Mouse (Mus musculus) fat pad, adult 2 months (tissue): ENCODE data around the gene Oxt.
"Not testable (repeated sequence)": the region's sequence is repeated elsewhere in the genome, so short reads cannot be mapped to it uniquely, and the experiment has no call there.

Experiments used
- DNase-seq: peaks from one replicate; pipeline ENCODE4 v3.0.0-alpha.2; 2011; ENCODE audit warnings: low read depth, low spot score; ENCODE audit errors: extremely low read depth

The Oxt gene

GRCm38 (mm10) chr2:130575873-130576272 lies at the start of gene Oxt:
Gene Oxt (plus strand): TSS chr2:130576173.
- DNase-seq: no peak

- no peak for DNase-seq
Observed at GRCm38 (mm10) chr2:130528457-130528856, 47.5 kb upstream of the Oxt start.

GRCm38 (mm10) chr2:130529290-130529689 lies 46.7 kb upstream of the Oxt start:
- no peak for DNase-seq

GRCm38 (mm10) chr2:130529925-130530324 lies 46.0 kb upstream of the Oxt start:
- DNase-seq: no peak

GRCm38 (mm10) chr2:130532201-130532600 lies 43.8 kb upstream of the Oxt start:
- no peak for DNase-seq

- DNase-seq: no peak
Observed at GRCm38 (mm10) chr2:130535017-130535416, 41.0 kb upstream of the Oxt start.

GRCm38 (mm10) chr2:130536890-130537289 lies 39.1 kb upstream of the Oxt start:
- no peak for DNase-seq

- no peak for DNase-seq
Observed at GRCm38 (mm10) chr2:130538876-130539546, 37.0 kb upstream of the Oxt start.

GRCm38 (mm10) chr2:130540266-130540665 lies 35.7 kb upstream of the Oxt start:
- DNase-seq: no peak

GRCm38 (mm10) chr2:130546957-130547356 lies 29.0 kb upstream of the Oxt start:
- no peak for DNase-seq

- DNase-seq: no peak
Observed at GRCm38 (mm10) chr2:130554841-130555240, 21.1 kb upstream of the Oxt start.

GRCm38 (mm10) chr2:130556292-130556691 lies 19.7 kb upstream of the Oxt start:
- no peak for DNase-seq

GRCm38 (mm10) chr2:130557462-130557861 lies 18.5 kb upstream of the Oxt start:
- no peak for DNase-seq

GRCm38 (mm10) chr2:130558015-130558414 lies 18.0 kb upstream of the Oxt start:
- no peak for DNase-seq

GRCm38 (mm10) chr2:130563212-130564055 lies 12.5 kb upstream of the Oxt start, which contains the start of gene Mrps26:
Gene Mrps26 (plus strand): TSS chr2:130563742.
- peak; percentile 55 for DNase-seq

- no peak for DNase-seq
Observed at GRCm38 (mm10) chr2:130564063-130564462, 11.9 kb upstream of the Oxt start.

- no peak for DNase-seq
Observed at GRCm38 (mm10) chr2:130564983-130565382, 11.0 kb upstream of the Oxt start.

- no peak for DNase-seq
Observed at GRCm38 (mm10) chr2:130568921-130569320, 7.1 kb upstream of the Oxt start.

GRCm38 (mm10) chr2:130569926-130570325 lies 6.0 kb upstream of the Oxt start:
- no peak for DNase-seq

- DNase-seq: no peak
Observed at GRCm38 (mm10) chr2:130574960-130575359, 1.0 kb upstream of the Oxt start.

GRCm38 (mm10) chr2:130576564-130576963 lies 591 bp downstream of the Oxt start:
- not testable (repeated sequence) for DNase-seq

GRCm38 (mm10) chr2:130577021-130577420 lies 1.0 kb downstream of the Oxt start:
- no peak for DNase-seq
